Mouse (Mus musculus) small intestine, adult 2 months (tissue): Measurements from ENCODE around the gene Klhl26.

Experiments
- CTCF ChIP-seq: fragments of 200-500 bp; IDR thresholded peaks from 2 replicates; pipeline ENCODE4 v1.5.1; 2012; ENCODE audit warnings: low read depth, mild to moderate bottlenecking, control low read depth, inconsistent platforms, low read length, moderate library complexity, mixed read lengths; ENCODE audit not compliant: insufficient replicate concordance, insufficient read length; ENCODE audit errors: extremely low read depth
- POLR2A ChIP-seq: fragments of 200-500 bp; IDR thresholded peaks from 2 replicates; pipeline ENCODE4 v1.6.1; 2012; ENCODE audit warnings: low read depth, mild to moderate bottlenecking, control low read depth, inconsistent platforms, low read length, moderate library complexity

DNA sequence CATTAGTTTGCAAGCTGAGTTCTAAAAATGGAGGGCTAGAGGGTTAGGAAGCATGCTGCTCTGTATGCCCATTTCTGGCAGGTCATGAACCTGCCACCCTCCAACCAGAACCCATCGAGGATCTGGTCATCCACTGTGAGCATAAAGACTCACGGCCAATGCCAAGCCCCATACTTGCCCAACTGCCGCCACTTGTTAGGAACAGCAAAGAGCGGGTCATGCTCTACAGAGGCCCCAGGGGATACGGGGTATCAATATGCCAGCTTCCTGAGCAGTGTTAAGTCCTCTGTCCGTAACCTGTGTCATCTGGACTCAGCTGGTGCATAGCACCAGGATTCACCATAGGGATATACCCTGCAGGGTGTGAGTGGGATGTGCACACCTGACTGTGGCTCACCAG, 12.6 kb downstream of the Klhl26 start:
- TF ChIP-seq POLR2A (no peak), CTCF (no peak)
